Mouse (Mus musculus) myocyte (in vitro differentiated cells): ENCODE data around the gene Rab11fip4. TPM values are rescaled to one million over a fixed set of nuclear protein-coding genes. Genes with fewer than 3 reads are reported as not detected.

Experiments
- H3K27me3 ChIP-seq: one replicate; pipeline ENCODE4 v1.6.1; 2011; ENCODE audit not compliant: control insufficient read depth, insufficient read depth, insufficient read length
- H3K36me3 ChIP-seq: one replicate; pipeline ENCODE4 v1.6.1; 2011; ENCODE audit not compliant: control insufficient read depth, insufficient read depth
- H3K4me2 ChIP-seq: one replicate; pipeline ENCODE4 v1.6.1; 2011; ENCODE audit warnings: low read depth, control low read depth
- H3K4me3 ChIP-seq: one replicate; pipeline ENCODE4 v1.5.1; 2011; ENCODE audit warnings: mild to moderate bottlenecking, control low read depth, moderate library complexity
- H3K79me2 ChIP-seq: one replicate; pipeline ENCODE4 v1.6.1; 2011; ENCODE audit not compliant: control insufficient read depth, insufficient read depth
- H3ac ChIP-seq: one replicate; pipeline ENCODE4 v1.6.1; 2011; ENCODE audit not compliant: control insufficient read depth, insufficient read length
- CEBPB ChIP-seq: IDR thresholded peaks from 2 replicates; pipeline ENCODE4 v1.6.1; 2011; ENCODE audit warnings: mild to moderate bottlenecking, moderate library complexity; ENCODE audit not compliant: poor library complexity, insufficient read depth, severe bottlenecking
- E2F4 ChIP-seq: IDR thresholded peaks from one replicate; pipeline ENCODE4 v1.6.1; 2011; ENCODE audit warnings: mild to moderate bottlenecking, control low read depth, moderate library complexity; ENCODE audit not compliant: insufficient read depth
- MAX ChIP-seq: IDR thresholded peaks from one replicate; pipeline ENCODE4 v1.6.1; 2011; ENCODE audit warnings: low read depth, mild to moderate bottlenecking, control low read depth
- MYOD1 ChIP-seq, 3 experiments: IDR thresholded peaks; one replicate each; pipeline ENCODE4 v1.6.1; 2011; ENCODE audit warnings: control low read depth in 2 of 3, low read depth in 2 of 3, mild to moderate bottlenecking in 2 of 3, moderate library complexity in 1 of 3; ENCODE audit not compliant: insufficient read length in 2 of 3, control insufficient read depth in 1 of 3
- MYOG ChIP-seq, 3 experiments: IDR thresholded peaks; one replicate each; pipeline ENCODE4 v1.6.1; 2011; ENCODE audit warnings: control low read depth in 2 of 3, low read depth in 2 of 3, mild to moderate bottlenecking in 2 of 3; ENCODE audit not compliant: insufficient read length in 2 of 3, control insufficient read depth in 1 of 3, insufficient read depth in 1 of 3
- POLR2A ChIP-seq: IDR thresholded peaks from one replicate; pipeline ENCODE4 v1.6.1; 2011; ENCODE audit warnings: low read depth, mild to moderate bottlenecking, control low read depth, moderate library complexity; ENCODE audit not compliant: insufficient read length
- POLR2AphosphoS2 ChIP-seq: IDR thresholded peaks from one replicate; pipeline ENCODE4 v1.6.1; 2011; ENCODE audit warnings: low read depth, control low read depth; ENCODE audit not compliant: insufficient read length
- REST ChIP-seq: IDR thresholded peaks from one replicate; pipeline ENCODE4 v1.6.1; 2011; ENCODE audit warnings: mild to moderate bottlenecking, control low read depth, moderate library complexity; ENCODE audit not compliant: insufficient read depth, insufficient read length
- SRF ChIP-seq: IDR thresholded peaks from one replicate; pipeline ENCODE4 v1.6.1; 2011; ENCODE audit warnings: low read depth; ENCODE audit not compliant: control insufficient read depth, insufficient read length
- TCF12 ChIP-seq: IDR thresholded peaks from one replicate; pipeline ENCODE4 v1.6.1; 2011; ENCODE audit warnings: mild to moderate bottlenecking, control low read depth; ENCODE audit not compliant: poor library complexity, insufficient read depth, severe bottlenecking
- TCF3 ChIP-seq: IDR thresholded peaks from one replicate; pipeline ENCODE4 v1.6.1; 2011; ENCODE audit warnings: low read depth, control low read depth; ENCODE audit not compliant: insufficient read length
- USF1 ChIP-seq: IDR thresholded peaks from one replicate; pipeline ENCODE4 v1.6.1; 2011; ENCODE audit warnings: low read depth, mild to moderate bottlenecking, control low read depth, moderate library complexity
- polyA plus RNA-seq: library from polyadenylated mRNA; unstranded; fragments of >200 nt; fragmentation: generic; extraction: Trizol; gene quantifications from one replicate; pipeline ENCODE4 v1.2.1, GENCODE M21; 2012; ENCODE audit warnings: missing spikeins

The Rab11fip4 gene
- polyA plus RNA-seq, 1 experiment: 0.04 TPM

DNA sequence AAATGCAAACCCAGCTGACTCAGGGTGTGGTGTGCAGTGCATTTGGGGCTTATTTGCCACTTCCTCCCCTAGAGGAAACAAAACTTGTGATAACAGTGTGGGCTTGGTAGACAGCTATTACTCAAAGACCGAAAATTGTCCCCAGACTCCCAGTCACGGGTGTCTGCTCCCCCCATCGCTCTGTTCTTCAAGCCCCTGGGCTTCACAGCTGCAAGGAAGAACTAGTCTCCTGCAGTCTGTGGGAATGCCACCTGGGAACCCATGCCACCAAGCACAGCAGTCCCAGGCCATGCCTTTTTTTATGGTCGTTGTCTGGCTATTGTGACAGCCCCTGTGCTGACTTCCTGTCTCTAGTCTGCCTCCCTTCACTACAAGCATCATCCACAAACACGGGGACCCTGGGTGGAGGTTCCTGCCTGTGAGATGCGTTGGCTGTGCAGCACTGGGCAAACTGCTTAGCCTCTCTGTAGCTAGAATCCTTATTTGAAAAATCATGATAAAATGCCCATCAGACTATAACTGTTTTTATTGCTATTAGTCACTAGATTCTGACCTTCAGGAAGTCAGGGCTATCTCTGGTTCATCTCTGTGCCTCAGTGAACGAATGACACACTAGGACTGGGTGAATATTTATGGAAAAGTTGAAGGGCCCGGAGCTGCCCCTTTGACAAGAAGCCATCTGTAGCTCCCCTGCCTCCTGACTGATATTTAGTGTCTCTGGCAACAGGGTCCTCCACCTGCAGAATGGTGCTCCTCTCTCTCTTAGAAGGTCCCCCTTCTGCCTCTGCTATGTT, 50.1 kb downstream of the Rab11fip4 start:
- H3K27me3 ChIP-seq: no peaks in the 10 kb centered on the region
- no peak overlapping the region for H3K4me3 ChIP-seq
- no peaks in the 10 kb centered on the region for H3K79me2 ChIP-seq
- TF ChIP-seq MYOG (IDR thresholded peaks at IDR 0.05; ENCODE audit: control insufficient read depth in 1 of 3, insufficient read depth in 1 of 3, insufficient read length in 2 of 3, low read depth in 2 of 3) (no peak), MAX (no peak), USF1 (no peak), TCF12 (no peak), TCF3 (no peak), POLR2AphosphoS2 (no peak), POLR2A (no peak), E2F4 (no peak), CEBPB (no peak), SRF (no peak), REST (no peak), MYOD1 (IDR thresholded peaks at IDR 0.05; ENCODE audit: control insufficient read depth in 1 of 3, insufficient read length in 2 of 3, low read depth in 2 of 3) (no peak)
- no peaks in the 10 kb centered on the region for H3K36me3 ChIP-seq
- H3ac ChIP-seq: no peak overlapping the region
- no peak overlapping the region for H3K4me2 ChIP-seq

DNA sequence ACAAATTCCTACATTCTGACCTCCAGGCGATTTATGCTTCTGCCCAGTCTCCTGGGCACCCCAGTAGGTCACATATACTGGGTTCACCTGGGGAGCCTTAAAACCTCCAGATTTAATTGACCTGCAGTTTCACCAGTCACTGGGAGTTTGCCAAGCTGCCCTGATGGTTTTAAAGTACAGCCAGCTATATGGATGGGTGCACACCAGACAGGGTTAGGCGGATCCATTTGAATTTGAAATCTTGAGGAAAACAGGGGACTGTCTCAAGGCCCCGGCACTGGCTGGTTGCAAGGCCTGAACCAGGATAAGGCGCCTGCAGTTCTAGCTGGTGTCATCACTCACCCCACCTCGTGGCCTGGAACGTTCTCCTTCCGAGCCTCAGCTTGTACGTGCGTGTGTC, 52.7 kb downstream of the Rab11fip4 start:
- H3K27me3 ChIP-seq: peaks cover 13% of the 10 kb centered on the region
- no peaks in the 10 kb centered on the region for H3K36me3 ChIP-seq
- no peak overlapping the region for H3K4me3 ChIP-seq
- no peak overlapping the region for H3K4me2 ChIP-seq
- H3ac ChIP-seq: no peak overlapping the region
- TF ChIP-seq E2F4 (no peak), MYOG (IDR thresholded peaks at IDR 0.05; ENCODE audit: control insufficient read depth in 1 of 3, insufficient read depth in 1 of 3, insufficient read length in 2 of 3, low read depth in 2 of 3) (no peak)
- no peaks in the 10 kb centered on the region for H3K79me2 ChIP-seq

DNA sequence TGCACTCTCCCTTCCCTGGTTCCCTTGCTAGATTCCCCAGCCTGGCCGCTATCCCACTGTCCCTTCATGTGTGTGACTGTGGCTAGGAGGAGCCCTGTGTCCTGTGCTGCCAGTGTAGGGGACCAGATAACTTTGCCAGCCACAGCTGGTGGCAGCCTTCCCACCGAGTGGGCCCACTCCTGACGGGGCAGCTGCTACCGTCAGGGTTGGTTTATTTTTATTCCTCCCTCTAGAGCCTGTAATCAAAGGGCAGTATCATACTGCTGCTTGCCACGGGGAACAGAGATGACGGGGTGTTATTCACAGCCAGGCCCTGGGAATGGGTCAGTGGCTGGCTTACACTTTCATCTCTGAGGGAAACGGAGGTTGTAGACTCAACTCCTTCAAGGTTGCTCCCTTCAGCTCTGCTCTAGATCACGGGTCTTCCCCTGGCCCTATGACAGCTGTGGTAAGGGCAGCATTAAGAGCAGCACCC, 53.7 kb downstream of the Rab11fip4 start:
- Histone ChIP-seq H3K4me3 (no peak overlapping the region), H3K36me3 (no peaks in the 10 kb centered on the region), H3K79me2 (no peaks in the 10 kb centered on the region), H3K27me3 (peaks cover 13% of the 10 kb centered on the region), H3K4me2 (peak overlapping the region; percentile 3), H3ac (no peak overlapping the region)
- TF ChIP-seq TCF3 (no peak), MAX (no peak), MYOG (IDR thresholded peaks at IDR 0.05; ENCODE audit: control insufficient read depth in 1 of 3, insufficient read depth in 1 of 3, insufficient read length in 2 of 3, low read depth in 2 of 3) (peak; percentile 38 to 67 (median 52)), USF1 (no peak), MYOD1 (IDR thresholded peaks at IDR 0.05; ENCODE audit: control insufficient read depth in 1 of 3, insufficient read length in 2 of 3, low read depth in 2 of 3) (peak in 2 of 3 experiments; percentile 33 to 78), E2F4 (no peak)

DNA sequence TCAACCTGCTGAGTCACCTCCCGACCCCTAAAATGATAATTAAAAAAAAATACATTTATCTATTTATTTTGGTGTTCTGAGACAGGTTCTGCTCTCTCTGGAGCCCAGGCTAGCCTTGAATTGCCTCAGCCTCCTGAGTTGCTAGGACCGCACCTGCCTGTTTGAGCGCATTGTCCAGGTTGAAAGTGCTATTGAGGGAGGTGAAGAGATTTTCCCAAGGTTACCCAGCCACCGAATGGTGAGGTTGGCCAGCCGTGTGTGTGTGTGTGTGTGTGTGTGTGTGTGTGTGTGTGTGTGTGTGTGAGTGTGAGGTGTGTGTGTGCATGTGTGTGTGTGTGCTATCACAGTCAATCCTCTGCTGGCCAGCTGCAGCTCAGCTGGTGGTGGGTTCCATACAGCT, 55.0 kb downstream of the Rab11fip4 start:
- peaks cover 13% of the 10 kb centered on the region for H3K27me3 ChIP-seq
- H3K36me3 ChIP-seq: no peaks in the 10 kb centered on the region
- TF ChIP-seq POLR2A (no peak), POLR2AphosphoS2 (no peak), CEBPB (no peak), MAX (no peak), MYOG (IDR thresholded peaks at IDR 0.05; ENCODE audit: control insufficient read depth in 1 of 3, insufficient read depth in 1 of 3, insufficient read length in 2 of 3, low read depth in 2 of 3) (no peak), USF1 (no peak), TCF3 (no peak), MYOD1 (IDR thresholded peaks at IDR 0.05; ENCODE audit: control insufficient read depth in 1 of 3, insufficient read length in 2 of 3, low read depth in 2 of 3) (no peak), TCF12 (no peak), REST (no peak), E2F4 (no peak), SRF (no peak)

DNA sequence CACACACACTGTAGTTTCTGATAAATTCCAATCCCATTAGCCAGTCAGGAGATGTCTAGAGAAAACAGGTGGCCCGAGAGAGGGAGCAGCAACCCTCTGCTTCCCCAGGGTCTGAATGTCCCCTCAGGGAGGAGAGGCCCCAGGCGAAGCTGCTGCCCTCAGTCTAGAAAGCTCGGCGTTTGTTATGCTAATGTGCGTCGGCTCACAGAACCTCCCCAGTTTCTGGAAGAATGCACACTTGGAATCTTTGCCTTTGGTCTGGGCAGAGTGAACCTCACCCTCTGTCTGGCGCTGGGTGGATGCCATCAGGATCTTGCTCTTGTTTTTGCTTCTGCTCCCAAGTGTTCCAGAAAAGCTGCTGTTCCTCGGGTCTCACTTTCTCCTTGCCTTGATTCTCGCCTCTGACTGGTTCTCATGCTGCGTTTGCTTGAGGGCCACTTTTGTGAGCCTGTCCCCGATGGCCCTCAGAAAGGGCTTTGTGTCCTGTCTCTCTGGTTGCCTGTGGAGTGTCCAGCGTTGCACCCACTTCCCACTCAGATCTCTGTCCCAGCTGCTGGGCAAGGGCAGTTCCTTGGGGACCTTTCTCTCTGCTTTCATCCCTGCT, 55.6 kb downstream of the Rab11fip4 start:
- no peak overlapping the region for H3K4me2 ChIP-seq
- H3ac ChIP-seq: no peak overlapping the region
- no peak for TF ChIP-seq MYOG (IDR thresholded peaks at IDR 0.05; ENCODE audit: control insufficient read depth in 1 of 3, insufficient read depth in 1 of 3, insufficient read length in 2 of 3, low read depth in 2 of 3)
- no peak for TF ChIP-seq MYOD1 (IDR thresholded peaks at IDR 0.05; ENCODE audit: control insufficient read depth in 1 of 3, insufficient read length in 2 of 3, low read depth in 2 of 3)
- TF ChIP-seq TCF12: no peak
- no peak for TF ChIP-seq E2F4
- TF ChIP-seq SRF: no peak
- no peaks in the 10 kb centered on the region for H3K36me3 ChIP-seq
- no peak overlapping the region for H3K4me3 ChIP-seq
- peaks cover 13% of the 10 kb centered on the region for H3K27me3 ChIP-seq
- no peaks in the 10 kb centered on the region for H3K79me2 ChIP-seq

More for the DNA sequence above, 55.0 kb downstream of the Rab11fip4 start:
- no peak overlapping the region for H3ac ChIP-seq
- H3K4me3 ChIP-seq: no peak overlapping the region
- H3K4me2 ChIP-seq: no peak overlapping the region
- H3K79me2 ChIP-seq: no peaks in the 10 kb centered on the region
